Mouse (Mus musculus) heart, adult 2 months (tissue): Measurements from ENCODE around the gene Izumo4.

Experiments
- CTCF ChIP-seq: fragments of 200-600 bp; IDR thresholded peaks from 2 replicates; pipeline ENCODE4 v1.8.1; 2022; ENCODE audit warnings: antibody characterized with exemption, mild to moderate bottlenecking, moderate library complexity
- EP300 ChIP-seq: fragments of 200-500 bp; IDR thresholded peaks from 2 replicates; pipeline ENCODE4 v1.6.1; 2011; ENCODE audit warnings: low read depth, low read length, control low read depth; ENCODE audit not compliant: insufficient read depth
- POLR2A ChIP-seq: fragments of 200-500 bp; IDR thresholded peaks from 2 replicates; pipeline ENCODE4 v1.6.1; 2011; ENCODE audit warnings: mild to moderate bottlenecking, low read depth, low read length, control low read depth; ENCODE audit not compliant: insufficient read depth

DNA sequence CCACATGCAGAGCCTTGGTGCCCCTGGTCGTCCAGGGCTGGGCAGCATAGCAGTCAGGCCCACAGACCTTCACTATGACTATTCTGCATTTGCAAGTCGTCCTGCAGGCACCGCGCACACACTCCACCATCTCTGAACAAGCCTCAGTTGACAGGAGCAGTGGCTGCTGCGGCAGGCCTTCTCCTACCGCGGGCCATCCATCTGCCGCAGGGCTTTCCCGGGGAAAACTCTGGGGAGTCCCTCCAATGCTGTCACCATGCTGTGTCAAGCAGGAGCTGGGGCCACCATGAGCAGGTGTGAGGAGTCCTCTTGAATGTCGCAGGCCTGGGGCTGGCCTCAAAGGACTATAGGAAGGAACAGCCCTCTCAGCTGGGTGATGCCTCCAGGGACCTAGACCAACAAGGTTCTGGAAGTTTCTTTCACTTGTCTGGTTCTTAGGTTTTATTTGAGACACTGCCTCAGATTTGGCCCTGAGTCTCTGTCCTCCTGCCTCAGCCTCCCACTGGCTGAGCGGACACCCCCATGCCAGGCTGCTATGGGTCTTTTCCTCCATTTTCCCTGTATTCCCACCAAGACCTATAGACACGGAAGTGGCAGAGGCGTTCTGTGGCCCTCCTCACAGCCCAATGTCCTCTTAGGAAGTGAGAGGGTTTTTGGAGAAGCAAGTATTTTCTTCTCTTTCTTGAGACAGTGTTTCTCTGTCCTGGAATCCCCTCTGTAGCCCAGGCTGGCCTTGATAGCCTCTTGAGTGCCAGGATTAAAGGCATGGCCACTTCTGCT is 7.6 kb upstream of the Izumo4 start:
- no peak for TF ChIP-seq POLR2A
- no peak for TF ChIP-seq CTCF
- TF ChIP-seq EP300 = no peak
